Mouse (Mus musculus): Measurements from ENCODE around the gene Gm19684. TPM values are rescaled to one million over a fixed set of nuclear protein-coding genes. Genes with fewer than 3 reads are reported as not detected.
A peak's percentile ranks its signal among the peaks of the same experiment; 100 is the strongest.
"Not testable (repeated sequence)": the region's sequence is repeated elsewhere in the genome, so short reads cannot be mapped to it uniquely, and the experiment has no call there.

The Gm19684 gene
- polyA plus RNA-seq, 1 experiment from 2014 or later, result not detected

- 3% methylated on average over 77 of the region's 78 CpGs for WGBS
- H3K27me3 ChIP-seq (replicated peaks), result peaks cover 29% of the 10 kb centered on the region
- no peak for ATAC-seq (ENCODE audit: insufficient read depth, low FRiP score, low read depth)
- peaks cover 10% of the 10 kb centered on the region for H3K4me1 ChIP-seq
- peak overlapping the region; percentile 70 for H3K4me2 ChIP-seq
- H3K9me3 ChIP-seq, result no peaks in the 10 kb centered on the region
- H3K27ac ChIP-seq, result no peak overlapping the region
- H3K36me3 ChIP-seq, result no peaks in the 10 kb centered on the region
- H3K9ac ChIP-seq, result no peak overlapping the region
- H3K4me3 ChIP-seq (replicated peaks), result peak overlapping the region; percentile 42
Observed at GRCm38 (mm10) chr17:36145111-36145860, 23.8 kb downstream of the Gm19684 start.

DNA sequence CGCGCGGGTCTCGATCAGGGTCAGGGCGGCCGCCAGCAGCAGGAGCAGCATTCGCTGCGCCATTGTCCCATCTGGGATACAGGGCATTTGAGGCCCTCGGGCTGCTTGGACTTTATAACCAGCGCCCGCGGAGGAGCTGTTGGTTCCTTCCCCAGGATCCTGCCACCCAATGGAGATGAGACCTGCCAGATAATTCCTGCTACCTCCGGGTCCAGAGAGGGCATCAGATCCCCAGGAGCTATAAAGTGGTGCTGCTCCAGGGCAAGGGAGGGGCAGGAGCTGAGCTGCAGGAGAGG lies 24.3 kb downstream of the Gm19684 start:
- ATAC-seq (ENCODE audit: insufficient read depth, low FRiP score, low read depth), result not testable (repeated sequence)

DNA sequence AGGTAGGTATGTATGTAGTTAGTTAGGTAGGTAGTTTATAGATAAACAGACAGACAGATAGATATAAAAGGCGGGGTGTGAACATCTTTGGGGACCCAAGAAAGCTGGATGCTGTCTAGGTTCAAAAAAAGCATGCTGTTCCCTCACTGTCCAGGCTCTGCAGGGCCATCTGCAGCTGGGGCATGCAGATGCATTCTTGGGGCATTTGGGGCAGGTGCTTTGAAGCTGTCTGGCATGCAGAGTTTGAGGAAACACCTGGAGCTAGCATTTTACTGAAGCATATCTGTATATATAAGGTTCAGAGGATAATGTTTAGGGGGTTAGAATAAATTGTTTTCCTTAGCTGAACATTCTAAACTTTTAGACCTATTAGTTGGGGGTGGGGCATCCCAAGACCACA lies 25.5 kb downstream of the Gm19684 start:
- ATAC-seq (ENCODE audit: insufficient read depth, low FRiP score, low read depth); H3K9ac ChIP-seq; H3K36me3 ChIP-seq; H3K27ac ChIP-seq; H3K9me3 ChIP-seq; H3K4me3 ChIP-seq (replicated peaks); H3K4me2 ChIP-seq; H3K4me1 ChIP-seq: not testable (repeated sequence)
- 76% methylated on average over 1 of the region's 1 CpGs for WGBS
- H3K27me3 ChIP-seq (replicated peaks), result peaks cover 27% of the 10 kb centered on the region

More for the DNA sequence above, 24.3 kb downstream of the Gm19684 start:
- H3K27me3 ChIP-seq (replicated peaks), result peaks cover 29% of the 10 kb centered on the region
- peak overlapping the region; percentile 42 for H3K4me3 ChIP-seq (replicated peaks)
- not testable (repeated sequence) for H3K27ac ChIP-seq, H3K9ac ChIP-seq, H3K4me1 ChIP-seq, H3K36me3 ChIP-seq, H3K9me3 ChIP-seq
- peak overlapping the region; percentile 70 for H3K4me2 ChIP-seq
- WGBS, result 3% methylated on average over 12 of the region's 13 CpGs

DNA sequence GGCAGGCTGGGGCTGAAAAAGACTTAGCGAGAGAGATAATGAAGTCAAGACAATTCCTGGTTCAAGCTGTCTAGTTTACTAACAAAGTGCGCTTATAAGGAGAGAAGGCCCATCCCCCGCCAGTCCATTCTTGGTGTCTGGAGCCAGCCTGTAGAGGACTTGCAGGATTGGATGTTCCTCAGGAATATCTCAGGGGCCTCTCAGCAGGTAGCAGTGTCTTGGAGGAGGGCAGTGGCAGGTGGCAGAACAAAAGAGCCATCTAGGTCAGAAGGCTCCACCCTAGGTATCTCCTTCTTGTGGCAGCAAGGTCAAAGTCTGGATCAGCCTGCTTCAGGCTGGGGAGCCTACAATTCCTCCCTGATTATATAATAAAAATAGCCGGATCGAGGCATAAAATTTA lies 27.0 kb downstream of the Gm19684 start:
- not testable (repeated sequence) for H3K4me3 ChIP-seq (replicated peaks); H3K9me3 ChIP-seq; ATAC-seq (ENCODE audit: insufficient read depth, low FRiP score, low read depth); H3K27ac ChIP-seq; H3K4me2 ChIP-seq; H3K36me3 ChIP-seq; H3K4me1 ChIP-seq; H3K9ac ChIP-seq
- WGBS, result 73% methylated on average over 5 of the region's 5 CpGs
- H3K27me3 ChIP-seq (replicated peaks), result peaks cover 27% of the 10 kb centered on the region

- not testable (repeated sequence) for H3K4me1 ChIP-seq; H3K9me3 ChIP-seq; H3K4me2 ChIP-seq; ATAC-seq (ENCODE audit: insufficient read depth, low FRiP score, low read depth); H3K4me3 ChIP-seq (replicated peaks); H3K36me3 ChIP-seq; H3K27ac ChIP-seq; H3K9ac ChIP-seq
- H3K27me3 ChIP-seq (replicated peaks), result peaks cover 27% of the 10 kb centered on the region
- WGBS, result 34% methylated on average over 4 of the region's 4 CpGs
Observed at GRCm38 (mm10) chr17:36151200-36151599, 29.7 kb downstream of the Gm19684 start.

DNA sequence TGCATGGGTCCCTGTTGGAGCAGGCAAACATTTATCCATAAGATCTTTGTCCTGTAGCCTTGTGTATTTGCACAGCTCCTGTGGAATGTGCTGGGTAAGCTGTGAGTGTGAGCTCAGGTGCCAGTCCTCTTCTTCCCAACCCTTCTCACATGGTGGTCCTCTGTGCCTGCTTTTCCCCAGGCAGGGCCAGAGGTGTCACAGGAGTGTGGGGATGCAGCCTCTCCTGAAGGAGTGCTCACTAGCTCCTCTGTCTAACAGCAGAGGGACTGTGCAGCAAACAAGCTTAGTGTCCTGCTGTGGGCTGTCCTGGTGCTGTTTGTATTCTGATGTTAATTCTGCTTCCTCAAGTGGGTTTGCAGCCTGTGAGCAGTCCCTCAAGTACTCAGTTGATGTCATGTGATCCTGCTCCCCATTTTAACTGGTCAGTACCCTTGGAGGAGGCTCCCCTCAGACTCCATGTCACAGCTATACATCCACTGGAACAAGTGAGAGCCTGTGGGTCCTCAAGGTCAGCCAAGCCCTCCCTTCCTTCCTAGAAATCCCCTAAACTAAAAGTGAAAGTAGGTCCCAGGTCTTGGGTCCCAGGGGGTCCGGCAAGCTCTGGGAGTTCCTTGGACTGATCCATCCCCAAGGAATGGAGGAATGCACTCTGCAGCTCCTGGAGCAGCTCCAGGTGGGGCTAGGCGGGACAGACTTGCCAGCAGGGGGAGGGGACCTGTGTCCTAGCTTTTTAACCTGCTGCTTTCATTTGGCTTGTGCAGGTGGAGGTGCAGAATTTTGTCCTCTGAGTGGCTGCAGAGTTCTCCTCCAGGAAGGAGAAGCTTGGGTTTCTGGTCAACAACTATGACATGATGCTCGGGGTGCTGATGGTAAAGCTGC lies 33.0 kb downstream of the Gm19684 start:
- no peak for ATAC-seq (ENCODE audit: insufficient read depth, low FRiP score, low read depth)
- 27% methylated on average over 3 of the region's 3 CpGs for WGBS
- Histone ChIP-seq H3K4me3 (replicated peaks) (no peak overlapping the region), H3K36me3 (no peaks in the 10 kb centered on the region), H3K27ac (no peak overlapping the region), H3K4me1 (no peaks in the 10 kb centered on the region), H3K4me2 (no peak overlapping the region), H3K9me3 (no peaks in the 10 kb centered on the region), H3K27me3 (replicated peaks) (peaks cover 33% of the 10 kb centered on the region), H3K9ac (no peak overlapping the region)

- not testable (repeated sequence) for H3K9ac ChIP-seq; H3K4me1 ChIP-seq; H3K36me3 ChIP-seq; ATAC-seq (ENCODE audit: insufficient read depth, low FRiP score, low read depth); H3K27ac ChIP-seq; H3K9me3 ChIP-seq
- Histone ChIP-seq H3K4me3 (replicated peaks) (peak overlapping the region; percentile 34), H3K27me3 (replicated peaks) (peaks cover 53% of the 10 kb centered on the region), H3K4me2 (peak overlapping the region; percentile 58)
- WGBS, result 0% methylated on average over 35 of the region's 36 CpGs
Observed at GRCm38 (mm10) chr17:36157782-36158181, 36.3 kb downstream of the Gm19684 start.

- H3K4me3 ChIP-seq (replicated peaks), result peak overlapping the region; percentile 34
- H3K36me3 ChIP-seq; H3K27ac ChIP-seq; H3K4me1 ChIP-seq; ATAC-seq (ENCODE audit: insufficient read depth, low FRiP score, low read depth); H3K9me3 ChIP-seq; H3K9ac ChIP-seq: not testable (repeated sequence)
- H3K27me3 ChIP-seq (replicated peaks), result peaks cover 53% of the 10 kb centered on the region
- H3K4me2 ChIP-seq, result peak overlapping the region; percentile 58
- 8% methylated on average over 11 of the region's 11 CpGs for WGBS
Observed at GRCm38 (mm10) chr17:36158264-36158663, 36.8 kb downstream of the Gm19684 start.

- Histone ChIP-seq H3K4me1 (0 out of 2 replicates have a peak, but pooled peaks cover 5% of the 10 kb centered on the region), H3K27me3 (replicated peaks) (peaks cover 58% of the 10 kb centered on the region), H3K9me3 (no peaks in the 10 kb centered on the region), H3K4me3 (replicated peaks) (peak overlapping the region; percentile 25), H3K9ac (no peak overlapping the region), H3K36me3 (no peaks in the 10 kb centered on the region), H3K4me2 (peak overlapping the region; percentile 40), H3K27ac (no peak overlapping the region)
- ATAC-seq (ENCODE audit: insufficient read depth, low FRiP score, low read depth), result no peak
- 2% methylated on average over 46 of the region's 56 CpGs for WGBS
Observed at GRCm38 (mm10) chr17:36161129-36162051, 39.9 kb downstream of the Gm19684 start.

GRCm38 (mm10) chr17:36166901-36167300 lies 45.4 kb downstream of the Gm19684 start:
- not testable (repeated sequence) for H3K9me3 ChIP-seq; H3K36me3 ChIP-seq; ATAC-seq (ENCODE audit: insufficient read depth, low FRiP score, low read depth); H3K4me3 ChIP-seq (replicated peaks); H3K9ac ChIP-seq; H3K4me2 ChIP-seq; H3K27ac ChIP-seq; H3K4me1 ChIP-seq
- peaks cover 57% of the 10 kb centered on the region for H3K27me3 ChIP-seq (replicated peaks)
- 32% methylated on average over 2 of the region's 2 CpGs for WGBS

DNA sequence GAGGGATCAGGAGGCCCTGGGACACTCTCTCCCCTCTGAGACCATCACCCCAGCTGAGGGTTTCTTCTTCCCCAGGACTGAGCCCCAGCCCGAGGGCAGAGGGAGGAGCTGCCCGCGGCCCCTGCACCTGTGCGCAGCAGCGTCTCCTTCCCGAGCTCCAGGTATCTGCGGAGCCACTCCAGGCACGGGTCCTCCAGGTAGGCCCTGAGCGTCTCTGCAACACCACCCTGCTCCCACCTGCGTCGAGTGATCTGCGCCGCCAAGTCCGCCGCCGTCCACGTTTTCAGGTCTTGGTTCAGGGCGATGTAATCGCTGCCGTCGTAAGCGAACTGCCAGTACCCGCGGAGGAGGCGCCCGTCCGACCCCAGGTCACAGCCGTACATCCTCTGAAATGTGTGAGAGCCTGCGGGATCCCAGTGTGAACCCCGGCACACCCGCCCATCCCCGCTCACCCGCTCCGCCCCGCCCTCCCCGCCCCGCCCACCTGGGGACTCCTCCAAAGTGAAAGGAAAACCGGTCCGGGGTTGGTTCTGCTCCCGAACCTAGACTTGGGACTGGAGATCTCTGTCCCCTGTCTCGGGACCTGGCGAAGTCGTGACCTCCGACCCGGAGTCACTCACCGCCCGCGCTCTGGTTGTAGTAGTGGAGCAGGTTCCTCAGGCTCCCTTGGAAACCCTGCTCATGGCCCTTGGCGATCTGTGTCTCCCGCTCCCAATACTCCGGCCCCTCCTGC lies 46.0 kb downstream of the Gm19684 start:
- Histone ChIP-seq H3K9ac (no peak overlapping the region), H3K4me2 (peak overlapping the region; percentile 56), H3K9me3 (no peaks in the 10 kb centered on the region), H3K27me3 (replicated peaks) (peaks cover 51% of the 10 kb centered on the region), H3K4me3 (replicated peaks) (peak overlapping the region; percentile 37), H3K36me3 (no peaks in the 10 kb centered on the region), H3K4me1 (no peaks in the 10 kb centered on the region), H3K27ac (no peak overlapping the region)
- 2% methylated on average over 51 of the region's 51 CpGs for WGBS
- 0 out of 2 replicates have a peak, but pooled peaks have one; percentile 47 for ATAC-seq (ENCODE audit: insufficient read depth, low FRiP score, low read depth)
